Mouse (Mus musculus) adrenal gland, postnatal 36 days (tissue): ENCODE results near the gene Zcchc13. TPM values are rescaled to one million over a fixed set of nuclear protein-coding genes. Genes with fewer than 3 reads are reported as not detected.
A peak's percentile ranks its signal among the peaks of the same experiment; 100 is the strongest.
"Not testable (repeated sequence)": the region's sequence is repeated elsewhere in the genome, so short reads cannot be mapped to it uniquely, and the experiment has no call there.

Experiments
- DNase-seq, 2 experiments: peaks; one replicate each; pipeline ENCODE4 v3.0.0; 2021; ENCODE audit warnings: mixed read lengths in 1 of 2
- total RNA-seq, 2 experiments: library from RNA; stranded (reverse); gene quantifications; 2 replicates each; pipeline ENCODE4 v1.2.3; 2021

Zcchc13 gene
- total RNA-seq, 2 experiments from 2014 or later: not detected

GRCm38 (mm10) chrX:103644301-103644700 lies 13.9 kb downstream of the Zcchc13 start:
- DNase-seq: no peak

- no peak for DNase-seq
Observed at GRCm38 (mm10) chrX:103652048-103652447, 21.7 kb downstream of the Zcchc13 start.

GRCm38 (mm10) chrX:103653021-103653420 lies 22.6 kb downstream of the Zcchc13 start:
- peak in 1 of 2 experiments; percentile 8 for DNase-seq

DNA sequence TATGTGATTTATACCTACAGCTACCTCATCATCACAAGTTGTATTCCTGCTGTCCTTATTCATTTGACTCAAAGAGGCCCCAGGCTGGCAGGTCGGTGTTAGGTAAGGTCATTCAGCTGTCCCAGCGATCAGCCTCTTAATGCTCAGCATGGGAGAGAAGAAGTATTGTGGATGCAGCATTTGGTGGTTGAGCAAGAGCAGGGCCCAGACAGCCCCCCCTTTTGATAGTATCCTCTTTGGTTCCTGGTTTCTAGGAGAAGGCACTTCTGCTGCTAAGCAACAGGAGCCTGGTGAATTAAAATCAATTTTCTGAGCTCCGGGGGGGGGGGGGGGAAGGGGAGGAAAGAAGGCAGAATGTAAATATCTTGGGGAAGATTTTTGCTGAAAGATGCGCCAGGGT lies 28.6 kb downstream of the Zcchc13 start:
- no peak for DNase-seq

- not testable (repeated sequence) for DNase-seq
Observed at GRCm38 (mm10) chrX:103664445-103664844, 34.1 kb downstream of the Zcchc13 start.

GRCm38 (mm10) chrX:103670245-103670644 lies 39.9 kb downstream of the Zcchc13 start:
- no peak for DNase-seq

DNA sequence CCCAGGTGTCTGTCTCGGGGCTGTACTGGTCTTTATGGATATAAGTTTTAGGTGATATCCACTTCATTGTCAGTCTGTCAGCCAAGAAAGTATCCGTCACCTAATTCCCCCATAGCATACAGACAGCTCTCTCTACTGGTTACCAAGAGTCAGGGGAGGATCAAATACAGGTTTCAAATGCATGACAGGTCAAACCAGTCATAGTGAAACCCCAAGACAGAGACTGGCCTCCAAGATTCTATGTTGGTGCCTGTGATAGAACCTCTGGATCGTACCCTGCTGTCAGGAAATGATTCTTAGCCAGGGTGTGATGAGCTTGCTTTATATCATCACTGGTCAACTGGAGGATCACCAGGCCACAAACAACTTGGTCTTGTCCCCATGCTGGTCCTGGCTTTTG lies 43.4 kb downstream of the Zcchc13 start:
- DNase-seq: no peak

DNA sequence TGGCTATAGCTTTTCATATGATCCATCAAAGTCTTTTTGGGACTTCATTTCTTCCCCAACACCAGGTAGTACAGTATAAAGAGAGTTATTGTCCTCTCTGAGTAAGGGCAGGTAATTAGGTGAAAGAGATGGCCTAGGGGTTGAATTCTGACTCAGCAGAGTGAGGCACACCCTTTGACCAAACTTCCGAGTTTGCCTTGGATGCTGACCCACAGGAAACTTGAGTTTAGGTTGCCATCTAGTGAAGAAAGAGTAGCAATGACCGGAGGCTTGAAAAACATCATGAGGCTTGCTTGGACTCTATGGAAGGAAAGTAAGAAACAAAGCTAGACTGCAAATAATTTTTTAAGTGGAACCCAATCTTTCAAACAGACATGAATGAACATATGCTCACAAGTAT lies 44.3 kb downstream of the Zcchc13 start:
- no peak for DNase-seq

Other genes with a start within 250 kb of the Zcchc13 start
- gene Tsx, start 216.1 kb upstream of the Zcchc13 start, total RNA-seq: not detected
- not detected for gene Gm26992, start 208.6 kb upstream of the Zcchc13 start, total RNA-seq
- gene Slc16a2, start 191.4 kb downstream of the Zcchc13 start, total RNA-seq: 10 to 100 TPM; 33.0 to 54.0 TPM